Mouse (Mus musculus) liver, embryonic 14.5 days (tissue): ENCODE measurements around the gene Me1.

Source experiments
- CTCF ChIP-seq: IDR thresholded peaks from 2 replicates; pipeline ENCODE4 v1.5.1; 2016; ENCODE audit warnings: antibody characterized with exemption, low read depth, control low read depth
- EP300 ChIP-seq: IDR thresholded peaks from 2 replicates; pipeline ENCODE4 v1.6.1; 2016; ENCODE audit warnings: antibody characterized with exemption, low read depth

- TF ChIP-seq EP300: no peak
- TF ChIP-seq CTCF: no peak
Observed at GRCm38 (mm10) chr9:86729084-86729483, 33.3 kb upstream of the Me1 start.
